Mouse (Mus musculus) frontal cortex, adult 2 months (tissue): ENCODE data around the gene Tln1. TPM values are rescaled to one million over a fixed set of nuclear protein-coding genes. Genes with fewer than 3 reads are reported as not detected.
"Not testable (repeated sequence)": the region's sequence is repeated elsewhere in the genome, so short reads cannot be mapped to it uniquely, and the experiment has no call there.

Experiments
- DNase-seq, 2 experiments: peaks; one replicate each; pipeline ENCODE4 v3.0.0; 2022; ENCODE audit warnings: low spot score in 1 of 2; ENCODE audit errors: extremely low spot score in 1 of 2
- polyA plus RNA-seq: library from polyadenylated mRNA; depleted of rRNA; stranded (reverse); fragments of >200 nt; gene quantifications from 2 replicates; pipeline ENCODE4 v1.2.3, GENCODE M21; 2012

Tln1 gene
- polyA plus RNA-seq, 1 experiment, result 42.4 TPM

DNA sequence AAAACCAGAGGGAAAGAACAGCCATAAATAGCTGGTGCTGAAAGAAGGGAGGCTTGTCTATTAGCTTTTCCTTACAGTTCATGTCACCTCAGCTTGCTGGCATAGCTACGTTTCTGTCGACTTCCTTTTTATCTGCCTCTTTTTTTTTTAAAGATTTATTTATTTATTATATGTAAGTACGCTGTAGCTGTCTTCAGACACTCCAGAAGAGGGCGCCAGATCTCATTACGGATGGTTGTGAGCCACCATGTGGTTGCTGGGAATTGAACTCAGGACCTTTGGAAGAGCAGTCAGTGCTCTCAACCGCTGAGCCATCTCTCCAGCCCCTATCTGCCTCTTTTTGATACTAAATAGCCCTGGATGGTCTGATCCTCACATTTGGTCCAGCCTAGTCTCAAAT lies 10.6 kb downstream of the Tln1 start:
- not testable (repeated sequence) for DNase-seq

DNA sequence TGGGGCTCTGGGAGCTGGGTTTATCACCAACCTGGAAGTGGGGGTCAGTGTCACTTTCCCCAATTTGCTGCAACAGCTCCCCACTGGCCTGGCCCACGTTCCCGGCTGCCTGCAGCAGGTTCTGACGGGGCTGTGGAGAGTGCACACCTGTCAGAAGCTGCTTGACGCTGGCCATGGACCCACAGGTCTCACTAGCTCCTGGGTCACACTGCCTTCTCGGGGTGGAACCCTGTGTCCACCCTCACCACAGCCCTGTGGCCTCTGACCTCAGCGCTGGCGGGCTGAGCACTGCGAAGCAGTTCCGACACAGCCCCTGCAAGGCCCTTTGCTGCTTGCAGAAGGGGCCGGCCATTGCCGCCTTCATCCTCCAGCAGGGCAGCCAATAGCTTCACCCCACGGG lies 13.4 kb downstream of the Tln1 start:
- DNase-seq, result no peak

DNA sequence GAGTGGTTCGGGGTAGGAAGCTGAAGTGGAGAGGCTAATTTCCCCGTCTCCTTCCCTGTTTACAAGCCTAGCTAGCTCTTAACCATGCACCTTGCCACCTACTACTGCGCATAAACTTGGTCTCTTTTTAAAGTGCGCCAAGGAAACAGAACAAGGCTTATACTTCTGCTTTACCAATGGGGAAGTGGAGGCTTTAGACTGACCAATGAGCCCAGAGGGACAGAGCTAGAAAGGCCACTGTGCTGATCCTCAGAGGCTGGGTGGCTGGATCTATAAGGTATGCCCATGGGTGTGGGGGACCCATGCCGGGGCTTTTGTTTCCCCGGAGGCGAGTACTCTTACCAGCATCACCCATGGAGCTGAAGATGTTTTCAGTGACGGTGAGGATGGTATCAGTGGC lies 15.3 kb downstream of the Tln1 start:
- DNase-seq, result no peak

- no peak for DNase-seq
These were observed 16.0 kb downstream of the Tln1 start for GRCm38 (mm10) chr4:43546375-43547047.

DNA sequence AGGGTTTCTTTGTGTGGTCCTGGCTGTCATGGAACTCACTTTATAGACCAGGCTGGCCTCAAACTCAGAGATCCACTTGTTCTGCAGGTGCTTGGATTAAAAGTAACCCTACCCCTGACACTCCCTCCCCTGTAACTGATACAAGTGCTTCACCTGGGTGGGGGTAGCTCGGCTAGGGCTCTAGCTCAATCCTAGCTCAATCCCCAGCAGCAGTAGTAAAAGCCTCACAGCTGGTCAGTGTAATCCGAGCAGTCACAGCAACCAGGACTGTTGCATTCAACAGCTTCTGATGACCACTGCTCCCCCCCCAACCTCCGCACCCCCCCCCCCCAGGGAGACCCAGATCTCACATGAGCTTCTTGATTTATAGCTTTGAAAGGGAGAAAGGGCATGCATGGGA lies 20.4 kb downstream of the Tln1 start:
- DNase-seq, result no peak

DNA sequence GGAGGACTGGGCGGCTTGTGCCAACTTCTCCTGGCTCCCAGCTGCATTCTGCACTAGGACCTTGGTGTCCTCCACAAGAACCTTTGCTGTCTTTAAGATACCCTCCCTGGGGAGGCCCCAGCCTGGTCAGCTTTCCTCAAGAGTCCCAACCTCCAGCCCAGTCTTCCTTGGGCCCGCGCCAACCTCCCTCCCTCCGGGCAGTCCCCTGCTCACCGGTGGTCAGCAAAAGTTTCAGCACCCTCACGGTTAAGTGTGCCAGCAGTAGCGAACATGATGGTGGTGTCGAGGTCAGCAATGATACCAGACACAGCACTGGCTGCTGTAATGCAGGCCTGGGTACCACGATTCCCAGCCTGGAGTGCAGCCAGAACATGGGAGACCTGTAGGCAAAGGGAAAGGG lies 26.5 kb downstream of the Tln1 start:
- no peak for DNase-seq

DNA sequence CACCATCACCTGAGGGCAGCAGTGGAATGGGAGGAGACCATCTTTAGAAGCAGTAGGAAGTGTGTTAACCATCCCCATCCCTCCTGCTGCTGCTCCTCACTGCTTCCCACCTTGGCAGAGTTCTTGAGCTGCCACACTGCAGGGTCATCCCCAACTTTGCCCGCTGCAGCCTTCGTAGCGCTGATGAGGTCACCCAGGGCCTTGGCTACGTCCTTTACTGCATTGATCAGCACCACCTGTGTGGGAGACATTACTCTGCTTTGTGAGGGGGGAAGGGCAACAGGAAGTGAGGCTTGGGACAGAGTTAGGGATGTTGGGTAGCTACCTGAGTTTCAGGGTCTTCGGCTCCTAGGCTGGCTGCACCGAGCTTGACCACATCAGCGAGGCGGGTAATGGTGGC lies 26.9 kb downstream of the Tln1 start:
- DNase-seq, result no peak

GRCm38 (mm10) chr4:43533270-43533669 lies 29.2 kb downstream of the Tln1 start:
- no peak for DNase-seq

- DNase-seq, result peak; percentile 60 to 89
These were observed 31.9 kb downstream of the Tln1 start for GRCm38 (mm10) chr4:43530581-43530980.

DNA sequence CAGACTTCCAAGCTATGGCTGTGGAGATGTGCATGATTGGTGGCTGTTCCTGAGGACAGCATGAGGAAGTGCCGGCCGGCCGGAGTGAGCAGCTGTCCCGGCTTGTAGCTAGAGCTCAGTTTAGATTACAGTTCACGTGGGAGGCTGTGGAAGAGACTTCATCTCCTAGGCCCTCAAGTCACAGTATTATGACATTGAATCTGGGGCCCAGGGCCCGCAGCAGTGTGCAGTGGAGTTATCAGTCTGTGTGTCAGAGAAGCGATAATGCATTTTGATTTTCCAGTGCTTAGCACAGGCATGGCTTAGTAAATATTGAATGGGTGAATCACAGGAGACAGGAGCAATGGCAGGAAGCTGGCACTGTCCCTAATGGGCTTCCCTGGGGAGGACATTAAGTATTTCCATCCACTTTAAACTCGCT lies 32.4 kb downstream of the Tln1 start:
- no peak for DNase-seq

DNA sequence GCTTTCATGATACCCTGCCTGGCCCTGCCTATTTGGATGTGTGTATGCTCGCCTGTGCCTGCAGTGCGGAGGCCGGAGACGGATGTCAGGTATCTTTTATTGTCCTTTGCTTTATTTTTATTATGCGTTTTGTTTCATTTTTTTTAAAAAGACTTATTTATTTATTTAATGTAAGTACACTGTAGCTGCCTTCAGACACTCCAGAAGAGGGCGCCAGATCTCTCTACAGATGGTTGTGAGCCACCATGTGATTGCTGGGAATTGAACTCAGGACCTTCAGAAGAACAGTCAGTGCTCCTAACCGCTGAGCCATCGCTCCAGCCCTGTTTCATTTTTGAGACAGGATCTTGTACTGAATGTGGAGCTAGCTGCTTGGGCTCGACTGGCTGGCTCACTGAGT lies 34.0 kb downstream of the Tln1 start:
- no peak for DNase-seq

DNA sequence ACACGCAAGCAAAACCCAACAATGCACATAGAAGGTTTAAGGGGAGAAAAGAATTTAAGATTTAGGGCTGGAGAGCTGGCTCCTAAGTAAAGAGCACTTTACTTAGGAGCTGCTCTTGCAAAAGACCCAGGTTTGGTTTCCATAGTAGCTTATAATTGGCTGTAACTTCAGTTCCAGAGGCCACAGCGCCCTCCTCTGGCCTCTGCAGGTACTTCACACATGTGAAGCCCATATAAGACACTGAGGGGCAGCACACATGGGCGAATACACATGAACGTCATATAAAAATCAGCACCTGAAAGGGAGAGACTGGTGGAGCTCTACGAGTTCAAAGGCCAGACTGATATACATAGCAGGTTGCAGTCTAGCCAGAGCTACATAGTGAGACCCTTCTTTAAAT lies 34.6 kb downstream of the Tln1 start:
- DNase-seq, result no peak

- peak; percentile 76 to 95 for DNase-seq
These were observed 42.5 kb downstream of the Tln1 start for GRCm38 (mm10) chr4:43519956-43520355.

DNA sequence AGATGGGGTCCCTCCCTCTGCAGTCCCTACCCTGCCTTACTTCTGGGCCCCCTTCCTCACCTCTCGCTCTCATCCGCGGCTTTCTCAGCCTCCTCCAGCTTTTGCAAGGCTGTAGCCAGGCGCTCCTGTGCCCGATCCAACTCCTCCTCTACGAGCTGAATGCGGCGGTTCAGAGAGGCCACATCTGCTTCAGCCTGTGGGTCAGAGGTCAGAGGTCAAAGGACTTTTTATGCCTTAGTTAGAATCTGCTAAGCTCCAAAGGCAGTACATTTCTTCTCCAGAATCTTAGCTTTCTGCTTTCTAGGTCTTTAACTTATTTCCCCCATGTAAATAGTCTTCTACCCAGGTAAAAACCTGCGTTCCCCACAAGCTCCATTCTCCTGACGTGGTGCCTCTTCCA lies 42.9 kb downstream of the Tln1 start:
- no peak for DNase-seq

DNA sequence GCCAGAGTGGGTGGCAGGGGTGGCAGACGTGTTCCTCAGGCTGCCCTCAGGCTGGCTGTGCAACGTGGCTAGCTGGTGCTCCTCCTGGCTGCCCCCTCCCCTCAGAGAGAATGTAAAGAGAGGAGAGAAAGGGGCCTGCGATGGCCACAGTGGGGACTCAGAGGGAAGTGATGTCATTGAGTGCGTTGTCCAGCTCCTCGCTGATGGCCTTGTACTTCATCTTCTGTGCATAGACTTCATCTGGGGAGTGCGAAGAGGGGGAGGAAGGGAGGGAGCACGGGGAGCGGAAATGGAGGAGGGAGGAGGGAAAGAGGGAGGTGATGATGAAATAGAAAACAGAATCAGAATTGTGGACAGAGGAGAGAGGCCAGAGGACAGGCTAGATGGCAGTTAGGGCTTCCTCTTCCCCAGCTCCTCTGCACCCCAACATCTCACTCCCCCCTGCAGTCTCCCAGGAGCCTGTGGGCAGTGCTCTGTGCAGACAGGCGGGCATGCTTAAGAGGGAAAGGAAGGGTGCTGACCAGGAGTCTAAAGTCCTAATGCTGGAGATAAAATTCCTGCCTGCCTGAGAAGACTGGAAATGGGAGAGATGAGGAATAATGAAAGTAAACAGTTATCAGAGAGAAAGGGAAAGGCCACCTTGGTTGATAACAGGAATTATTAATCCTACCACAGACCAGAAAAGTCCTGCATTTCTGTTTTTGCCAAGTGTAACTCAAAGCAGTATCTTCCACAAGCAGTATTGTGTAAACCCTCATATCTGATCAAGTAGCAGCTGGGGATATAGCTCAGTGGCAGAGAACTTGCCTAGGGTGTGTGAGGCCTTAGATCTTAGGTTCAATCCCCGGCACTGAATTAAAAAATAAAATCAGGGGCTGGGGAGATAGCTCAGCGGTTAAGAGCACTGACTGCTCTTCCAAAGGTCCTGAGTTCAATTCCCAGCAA lies 46.5 kb downstream of the Tln1 start:
- DNase-seq, result no peak

DNA sequence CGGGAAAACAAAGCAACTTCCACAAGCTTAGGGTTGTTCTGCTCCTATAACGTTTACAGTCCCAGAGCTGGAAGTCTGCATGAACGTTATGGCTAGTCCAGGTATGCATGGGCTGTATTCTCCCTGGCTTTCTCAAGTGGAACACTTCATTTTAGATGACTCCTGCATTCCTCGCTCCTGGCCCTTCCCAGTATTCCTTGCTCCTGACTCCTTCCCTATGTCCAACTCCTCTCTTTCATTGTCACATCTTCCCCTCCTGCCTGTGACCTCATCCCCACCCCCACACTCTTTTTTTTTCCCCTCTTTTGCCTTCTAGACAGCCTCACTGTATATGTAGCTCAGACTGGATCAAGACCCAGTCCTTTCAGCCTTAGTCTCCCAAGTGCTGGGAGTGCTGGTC lies 48.7 kb downstream of the Tln1 start:
- no peak for DNase-seq

DNA sequence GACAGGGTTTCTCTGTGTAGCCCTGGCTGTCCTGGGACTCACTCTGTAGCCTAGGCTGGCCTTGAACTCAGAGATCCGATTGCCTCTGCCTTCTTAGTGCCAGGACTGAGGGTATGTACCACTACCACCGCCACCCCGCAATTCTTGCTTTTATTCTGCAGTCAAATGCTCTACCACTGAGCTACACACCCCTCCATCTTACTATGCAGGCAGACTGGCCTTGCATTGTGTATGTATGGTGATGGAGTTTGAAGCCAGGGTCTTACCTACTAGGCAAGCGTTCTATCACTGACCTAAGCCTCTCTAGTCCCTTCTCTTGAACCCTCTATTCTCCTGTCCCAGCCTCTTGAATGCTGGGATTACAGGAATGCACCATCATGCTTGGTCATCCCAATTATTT lies 49.2 kb downstream of the Tln1 start:
- no peak for DNase-seq

DNA sequence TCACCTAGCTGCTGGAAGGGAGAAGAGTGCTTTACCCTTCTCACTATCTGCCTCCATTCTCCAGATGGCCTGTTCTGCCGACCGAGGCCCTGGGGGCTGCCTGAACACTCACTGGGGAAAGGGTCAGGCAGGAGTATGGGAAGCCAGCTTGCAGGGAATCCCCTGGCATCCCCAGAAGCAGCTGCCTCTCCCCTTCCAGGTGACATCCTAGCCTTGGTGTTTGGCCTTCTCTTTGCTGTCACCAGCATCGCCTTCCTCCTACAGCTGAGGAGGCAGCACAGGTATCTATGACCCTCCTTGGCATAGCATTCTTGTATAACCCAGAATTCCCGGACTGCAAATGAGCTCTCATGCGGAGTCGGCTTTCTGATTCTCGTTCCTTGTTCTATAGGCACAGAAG lies 49.8 kb downstream of the Tln1 start:
- no peak for DNase-seq

GRCm38 (mm10) chr4:43511675-43512454 lies 50.6 kb downstream of the Tln1 start:
- DNase-seq, result no peak

DNA sequence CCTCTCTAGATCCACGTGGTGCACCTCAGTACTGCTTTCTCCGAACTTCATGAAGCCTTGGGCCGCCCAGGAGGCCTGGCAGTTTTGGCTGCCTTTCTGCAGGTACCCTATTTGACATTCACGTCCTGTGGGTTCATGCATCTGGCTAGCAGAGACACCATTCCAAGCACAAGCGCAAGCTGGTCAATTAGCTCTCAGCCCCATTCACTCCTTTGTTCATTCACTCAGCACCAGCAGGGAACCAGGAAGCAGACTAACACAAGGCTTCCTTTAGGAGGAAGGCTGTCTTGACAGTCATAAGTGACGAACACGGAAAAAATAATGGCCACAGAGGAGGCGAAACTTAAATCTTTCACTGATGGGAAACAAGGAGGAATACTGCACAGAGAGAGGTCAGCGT lies 53.4 kb downstream of the Tln1 start:
- no peak for DNase-seq

GRCm38 (mm10) chr4:43508666-43508997 lies 53.9 kb downstream of the Tln1 start:
- peak in 1 of 2 experiments; percentile 31 for DNase-seq
